Mouse (Mus musculus) ovary, postnatal 36 days (tissue): Measurements from ENCODE around the gene Snx3.

Experiments used
- DNase-seq: peaks from one replicate; pipeline ENCODE4 v3.0.0; 2022; ENCODE audit warnings: low spot score, mixed read lengths

Gene Snx3

GRCm38 (mm10) chr10:42501775-42502348 is at the start of gene Snx3:
Gene Snx3 (plus strand): TSS chr10:42502030.
- DNase-seq = peak; percentile 98

- no peak for DNase-seq
Observed at GRCm38 (mm10) chr10:42454266-42454665, 47.6 kb upstream of the Snx3 start.

GRCm38 (mm10) chr10:42454690-42455089 is 47.1 kb upstream of the Snx3 start:
- DNase-seq = no peak

GRCm38 (mm10) chr10:42455981-42456380 is 45.8 kb upstream of the Snx3 start:
- DNase-seq = no peak

- DNase-seq = no peak
Observed at GRCm38 (mm10) chr10:42457557-42458191, 44.2 kb upstream of the Snx3 start.

- DNase-seq = no peak
Observed at GRCm38 (mm10) chr10:42464224-42464623, 37.6 kb upstream of the Snx3 start.

GRCm38 (mm10) chr10:42464805-42465204 is 37.0 kb upstream of the Snx3 start:
- DNase-seq = no peak

GRCm38 (mm10) chr10:42474946-42475514 is 26.8 kb upstream of the Snx3 start:
- DNase-seq = no peak

- DNase-seq = no peak
Observed at GRCm38 (mm10) chr10:42476774-42477475, 24.9 kb upstream of the Snx3 start.

GRCm38 (mm10) chr10:42477550-42478340 is 24.1 kb upstream of the Snx3 start:
- DNase-seq = no peak

GRCm38 (mm10) chr10:42478341-42478720 is 23.5 kb upstream of the Snx3 start, which contains the start of gene Afg1l:
Gene Afg1l (minus strand): TSS chr10:42478565.
- DNase-seq = peak; percentile 95

- DNase-seq = no peak
Observed at GRCm38 (mm10) chr10:42480719-42481118, 21.1 kb upstream of the Snx3 start.

GRCm38 (mm10) chr10:42488606-42489296 is 13.1 kb upstream of the Snx3 start:
- no peak for DNase-seq

- DNase-seq = no peak
Observed at GRCm38 (mm10) chr10:42491158-42491557, 10.7 kb upstream of the Snx3 start.

GRCm38 (mm10) chr10:42492027-42492771 is 9.6 kb upstream of the Snx3 start:
- no peak for DNase-seq

- no peak for DNase-seq
Observed at GRCm38 (mm10) chr10:42493000-42493399, 8.8 kb upstream of the Snx3 start.

GRCm38 (mm10) chr10:42500611-42501010 is 1.2 kb upstream of the Snx3 start:
- peak; percentile 15 for DNase-seq

GRCm38 (mm10) chr10:42501161-42501560 is 669 bp upstream of the Snx3 start:
- no peak for DNase-seq

- DNase-seq = peak; percentile 64
Observed at GRCm38 (mm10) chr10:42502349-42503111, 700 bp downstream of the Snx3 start.

- DNase-seq = no peak
Observed at GRCm38 (mm10) chr10:42504096-42504710, 2.4 kb downstream of the Snx3 start.
